Mouse (Mus musculus) lung, embryonic 14.5 days (tissue): ENCODE results near the gene Bcl2l2. TPM values are rescaled to one million over a fixed set of nuclear protein-coding genes. Genes with fewer than 3 reads are reported as not detected.

ENCODE experiments used
- ATAC-seq: fragments of 200-750 bp; cut with Nextera tagmentation; 2 replicates; pipeline ENCODE4 v1.8.0; 2017; ENCODE audit warnings: mild to moderate bottlenecking, moderate TSS enrichment, moderate library complexity; ENCODE audit not compliant: insufficient read depth
- DNase-seq: peaks from one replicate; pipeline ENCODE4 v3.0.0-alpha.2; 2015
- H3K27ac ChIP-seq: fragments of 300-500 bp; sonication (generic); 2 replicates; pipeline ENCODE4 v1.5.1; 2014; ENCODE audit warnings: low read depth, mild to moderate bottlenecking, moderate library complexity
- H3K27me3 ChIP-seq: fragments of 300-500 bp; sonication (generic); 2 replicates; pipeline ENCODE4 v1.6.1; 2014; ENCODE audit warnings: low read length, control low read depth; ENCODE audit not compliant: insufficient read depth
- H3K36me3 ChIP-seq: fragments of 300-500 bp; sonication (generic); 2 replicates; pipeline ENCODE4 v1.6.1; 2014; ENCODE audit warnings: control low read depth; ENCODE audit not compliant: insufficient read depth
- H3K4me1 ChIP-seq: fragments of 300-500 bp; sonication (generic); 2 replicates; pipeline ENCODE4 v1.6.1; 2014; ENCODE audit warnings: antibody characterized with exemption, control low read depth; ENCODE audit not compliant: insufficient read depth
- H3K4me2 ChIP-seq: fragments of 300-500 bp; sonication (generic); 2 replicates; pipeline ENCODE4 v1.6.1; 2014; ENCODE audit warnings: mild to moderate bottlenecking
- H3K4me3 ChIP-seq: fragments of 300-500 bp; sonication (generic); 2 replicates; pipeline ENCODE4 v1.5.1; 2014; ENCODE audit warnings: low read depth, low read length
- H3K9ac ChIP-seq: fragments of 300-500 bp; sonication (generic); 2 replicates; pipeline ENCODE4 v1.6.1; 2014
- H3K9me3 ChIP-seq: fragments of 300-500 bp; sonication (generic); 2 replicates; pipeline ENCODE4 v1.6.1; 2016; ENCODE audit warnings: low read depth, low read length, control low read depth
- CTCF ChIP-seq: IDR thresholded peaks from 2 replicates; pipeline ENCODE4 v1.5.1; 2016; ENCODE audit warnings: antibody characterized with exemption, low read depth
- WGBS: fragments of 180-500 bp; shearing (Covaris S2); extraction: QIAGEN DNeasy Blood & Tissue Kit; methylation state at CpG from one replicate; pipeline ENCODE4 v1.1.7; 2014; 5-methylcytosine and 5-hydroxymethylcytosine counted together
- polyA plus RNA-seq: library from polyadenylated mRNA; unstranded; fragments of >200 nt; fragmentation: Nextera tagmentation; extraction: Ambion mirVana; gene quantifications from 2 replicates; pipeline ENCODE4 v1.2.1, GENCODE M21; 2014

Bcl2l2 gene
- polyA plus RNA-seq, 1 experiment from 2014 or later = 3.4 TPM

GRCm38 (mm10) chr14:54874165-54874564 is 9.0 kb upstream of the Bcl2l2 start:
- Histone ChIP-seq H3K4me1 (peaks cover 6% of the 10 kb centered on the region; the same call in 1 of the 2 replicates), H3K27me3 (peaks cover 22% of the 10 kb centered on the region), H3K4me2 (no peak overlapping the region), H3K36me3 (no peaks in the 10 kb centered on the region), H3K27ac (no peak overlapping the region), H3K9me3 (no peaks in the 10 kb centered on the region), H3K4me3 (no peak overlapping the region), H3K9ac (no peak overlapping the region)
- ATAC-seq (no peak), DNase-seq (no peak)
- no peak for TF ChIP-seq CTCF
- WGBS = 78% methylated on average over 3 of the region's 3 CpGs

GRCm38 (mm10) chr14:54875844-54876538 is 7.2 kb upstream of the Bcl2l2 start:
- Histone ChIP-seq H3K27ac (peak overlapping the region; percentile 55; the same call in 1 of the 2 replicates), H3K36me3 (no peaks in the 10 kb centered on the region), H3K9me3 (no peaks in the 10 kb centered on the region), H3K4me3 (peak overlapping the region; percentile 71), H3K4me2 (peak overlapping the region; percentile 99), H3K9ac (peak overlapping the region; percentile 72), H3K27me3 (peaks cover 22% of the 10 kb centered on the region), H3K4me1 (peaks cover 6% of the 10 kb centered on the region; the same call in 1 of the 2 replicates)
- TF ChIP-seq CTCF = no peak
- peak; percentile 43; the same call in 1 of the 2 replicates for ATAC-seq
- under 1% methylated on average over 36 of the region's 36 CpGs for WGBS
- peak; percentile 52 for DNase-seq

- ATAC-seq (peak; percentile 90), DNase-seq (peak; percentile 93)
- TF ChIP-seq CTCF = no peak
- no peaks in the 10 kb centered on the region for H3K36me3 ChIP-seq
- no peaks in the 10 kb centered on the region for H3K9me3 ChIP-seq
- H3K27ac ChIP-seq = peak overlapping the region; percentile 55
- peak overlapping the region; percentile 72 for H3K9ac ChIP-seq
- H3K4me2 ChIP-seq = peak overlapping the region; percentile 99
- peaks cover 22% of the 10 kb centered on the region for H3K27me3 ChIP-seq
- 1% methylated on average over 63 of the region's 72 CpGs for WGBS
- peak overlapping the region; percentile 71 for H3K4me3 ChIP-seq
- peaks cover 6% of the 10 kb centered on the region; the same call in 1 of the 2 replicates for H3K4me1 ChIP-seq
Measured at GRCm38 (mm10) chr14:54876539-54877047, 6.6 kb upstream of the Bcl2l2 start.

- H3K4me1 ChIP-seq = peaks cover 6% of the 10 kb centered on the region; the same call in 1 of the 2 replicates
- peak within 1 kb of the TSS; percentile 72 for H3K9ac ChIP-seq
- WGBS = under 1% methylated on average over 52 of the region's 61 CpGs
- H3K9me3 ChIP-seq = no peaks in the 10 kb centered on the region
- H3K36me3 ChIP-seq = no peaks in the 10 kb centered on the region
- DNase-seq (peak; percentile 70), ATAC-seq (peak; percentile 80)
- no peak for TF ChIP-seq CTCF
- peak within 1 kb of the TSS; percentile 55 for H3K27ac ChIP-seq
- H3K27me3 ChIP-seq = peaks cover 22% of the 10 kb centered on the region
- peak within 1 kb of the TSS; percentile 71 for H3K4me3 ChIP-seq
- peak within 1 kb of the TSS; percentile 99 for H3K4me2 ChIP-seq
Measured at GRCm38 (mm10) chr14:54877048-54877715, 6.0 kb upstream of the Bcl2l2 start, which contains the start of gene Ppp1r3e. TSS of gene Ppp1r3e (minus strand) at chr14:54877550.

GRCm38 (mm10) chr14:54884022-54884712 is 990 bp downstream of the Bcl2l2 start:
- Histone ChIP-seq H3K9ac (peak overlapping the region; percentile 81), H3K4me2 (peak overlapping the region; percentile 82), H3K27me3 (no peaks in the 10 kb centered on the region), H3K36me3 (peaks cover 9% of the 10 kb centered on the region; the same call in 1 of the 2 replicates), H3K4me3 (peak overlapping the region; percentile 67), H3K9me3 (no peaks in the 10 kb centered on the region), H3K27ac (peak overlapping the region; percentile 97), H3K4me1 (peaks cover 13% of the 10 kb centered on the region; the same call in 1 of the 2 replicates)
- DNase-seq (peak; percentile 64), ATAC-seq (peak; percentile 28)
- no peak for TF ChIP-seq CTCF
- 12% methylated on average over 21 of the region's 21 CpGs for WGBS

GRCm38 (mm10) chr14:54885309-54885708 is 2.1 kb downstream of the Bcl2l2 start:
- no peak overlapping the region for H3K9ac ChIP-seq
- WGBS = 85% methylated on average over 11 of the region's 11 CpGs
- no peak for ATAC-seq

More at GRCm38 (mm10) chr14:54885309-54885708, 2.1 kb downstream of the Bcl2l2 start:
- Histone ChIP-seq H3K27me3 (no peaks in the 10 kb centered on the region), H3K9me3 (no peaks in the 10 kb centered on the region), H3K4me2 (peak overlapping the region; percentile 82; the same call in 1 of the 2 replicates), H3K36me3 (peaks cover 9% of the 10 kb centered on the region; the same call in 1 of the 2 replicates), H3K4me3 (no peak overlapping the region), H3K4me1 (peaks cover 13% of the 10 kb centered on the region; the same call in 1 of the 2 replicates), H3K27ac (no peak overlapping the region)
- TF ChIP-seq CTCF = no peak
- no peak for DNase-seq
